Mouse (Mus musculus) CH12F3 (cell line): Measurements from ENCODE around the gene Tmcc1.

Experiments
- in situ Hi-C: fragments of 300-500 bp; cut with MboI; formaldehyde crosslinking; loops from 2 replicates; pipeline ENCODE4 v1.14.3; 2020; ENCODE audit warnings: low sequenced_read_pairs

Tmcc1 gene

DNA sequence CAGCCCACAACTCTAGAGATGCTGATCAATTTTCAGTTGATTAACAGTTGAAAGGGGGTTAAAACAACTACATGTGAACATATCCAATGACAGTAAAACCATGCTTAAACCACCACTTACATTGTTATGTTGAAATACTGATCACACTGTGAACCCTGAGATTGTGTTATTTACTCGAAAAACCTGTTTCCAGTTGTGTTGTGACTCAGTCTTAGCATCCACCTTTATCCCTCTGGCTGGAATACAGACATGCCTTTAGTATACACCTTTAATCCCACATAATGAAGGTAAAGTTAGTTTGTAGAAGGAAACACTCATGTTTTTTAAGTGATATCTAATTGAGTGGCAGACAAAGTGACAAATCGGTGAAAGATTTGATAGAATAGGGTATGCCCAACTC lies 156.7 kb downstream of the Tmcc1 start:
- in situ Hi-C loops, result loop anchor here (25.0 kb wide), 1 partner anchor 526 kb away; the partner anchor contains the start of genes Gm5580 and Olfr214

DNA sequence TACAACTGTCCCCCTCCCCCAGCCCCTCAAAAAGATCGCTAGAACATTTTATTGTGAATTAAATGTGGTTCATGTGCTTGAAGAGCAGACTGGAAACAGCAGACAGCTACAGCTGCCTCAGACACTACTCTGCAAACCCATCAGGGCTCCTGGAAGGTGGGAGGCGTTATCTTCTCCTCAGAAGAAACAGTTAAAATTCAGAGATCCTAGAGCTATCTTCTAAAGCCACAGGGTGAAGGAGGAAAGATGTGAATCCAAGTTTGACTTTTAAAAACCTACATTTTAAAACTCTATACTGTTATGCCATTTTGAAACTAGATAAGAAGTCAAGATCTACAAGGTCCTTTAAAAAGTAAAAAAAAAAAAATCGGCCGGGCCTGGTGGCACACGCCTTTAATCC lies 162.2 kb downstream of the Tmcc1 start:
- in situ Hi-C loops, result loop anchor here (25.0 kb wide), 1 partner anchor 531 kb away; the partner anchor contains the start of genes Gm5580 and Olfr214

DNA sequence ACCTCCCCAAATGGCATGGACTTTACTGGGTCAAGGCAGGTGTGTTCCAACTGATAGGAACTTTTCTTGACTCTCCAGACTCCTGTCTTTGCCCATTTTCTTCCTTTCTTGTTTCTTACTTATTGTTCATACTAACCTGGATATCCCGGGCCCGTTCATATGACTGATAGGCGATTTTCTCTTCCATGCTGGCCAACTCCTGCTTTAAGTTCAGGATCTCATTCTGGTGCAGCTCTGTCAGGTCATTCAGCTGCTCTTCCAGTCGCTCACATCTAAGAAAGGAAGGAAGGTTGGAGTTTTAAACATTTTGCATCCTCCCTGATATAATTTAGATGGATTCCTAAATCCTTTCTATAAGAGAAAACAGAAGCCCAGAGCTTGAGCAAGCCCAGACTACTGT lies 168.6 kb downstream of the Tmcc1 start:
- in situ Hi-C loops, result loop anchor here (25.0 kb wide), 1 partner anchor 538 kb away; the partner anchor contains the start of genes Gm5580 and Olfr214

DNA sequence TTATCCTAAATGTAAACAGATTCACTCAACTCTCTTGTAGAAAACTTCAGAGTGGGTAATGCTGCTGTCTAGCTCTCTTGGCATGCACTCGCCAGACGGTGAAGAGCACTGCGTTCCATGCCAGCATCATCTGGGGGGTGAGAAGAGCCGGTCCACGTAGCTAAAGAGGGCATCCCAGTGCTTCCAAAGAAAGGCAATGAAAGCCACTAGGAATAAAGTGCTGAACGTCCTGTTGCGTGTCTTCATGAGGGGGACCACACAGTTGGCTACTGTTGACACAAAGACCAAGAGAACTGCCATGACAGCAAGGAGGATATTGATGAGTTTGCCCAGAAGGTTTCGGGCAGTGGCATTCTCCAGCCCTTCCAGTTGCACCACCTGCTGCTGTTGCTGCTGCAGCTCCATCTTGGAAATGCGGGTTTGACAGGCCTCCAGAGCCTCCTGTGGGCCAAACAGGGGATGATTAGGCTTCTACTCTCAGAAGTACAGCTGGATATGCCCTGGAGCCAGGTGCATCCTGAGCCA lies 171.3 kb downstream of the Tmcc1 start:
- in situ Hi-C loops, result no loop called here

DNA sequence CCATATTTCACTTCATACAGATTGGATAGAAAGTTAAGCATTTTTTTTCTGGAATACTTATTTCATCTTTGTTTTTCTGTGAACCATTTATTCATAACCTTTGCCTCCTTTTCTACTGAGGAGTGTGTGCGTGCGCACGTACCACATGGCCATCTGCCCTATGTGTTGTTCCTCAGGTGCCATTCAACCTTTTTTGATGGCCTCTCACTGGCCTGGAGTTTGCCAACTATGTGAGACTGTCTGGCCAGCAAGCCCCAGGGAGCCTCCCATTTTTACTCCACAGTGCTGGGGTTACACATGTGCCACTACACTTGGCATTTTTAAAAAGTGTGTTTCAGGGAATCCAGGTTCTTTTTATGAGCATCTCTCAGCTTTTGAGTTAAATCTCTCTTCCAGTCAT lies 177.4 kb downstream of the Tmcc1 start:
- in situ Hi-C loops, result no loop called here

DNA sequence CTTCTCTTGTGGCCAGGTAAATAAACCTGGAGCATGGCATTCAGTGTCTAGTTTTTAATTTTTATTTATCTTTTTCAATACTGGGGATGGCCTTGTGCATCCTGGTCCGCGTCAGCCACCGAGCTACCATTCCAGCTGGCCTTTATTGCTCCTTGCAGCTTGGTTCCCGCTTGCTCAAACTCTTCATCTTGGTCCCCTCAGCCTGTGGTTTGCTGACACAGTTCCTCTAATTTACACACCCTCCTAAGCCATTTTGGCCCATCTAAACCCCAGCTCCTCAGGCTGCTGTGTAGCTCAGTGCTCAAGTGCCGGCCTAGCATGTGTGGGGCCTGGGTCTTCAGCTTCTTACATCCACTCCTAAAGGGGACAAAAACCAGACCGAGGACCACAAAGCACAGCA lies 179.2 kb downstream of the Tmcc1 start:
- in situ Hi-C loops, result loop anchor here (5.0 kb wide), 1 partner anchor 113 kb away; no protein-coding TSS in a partner anchor

DNA sequence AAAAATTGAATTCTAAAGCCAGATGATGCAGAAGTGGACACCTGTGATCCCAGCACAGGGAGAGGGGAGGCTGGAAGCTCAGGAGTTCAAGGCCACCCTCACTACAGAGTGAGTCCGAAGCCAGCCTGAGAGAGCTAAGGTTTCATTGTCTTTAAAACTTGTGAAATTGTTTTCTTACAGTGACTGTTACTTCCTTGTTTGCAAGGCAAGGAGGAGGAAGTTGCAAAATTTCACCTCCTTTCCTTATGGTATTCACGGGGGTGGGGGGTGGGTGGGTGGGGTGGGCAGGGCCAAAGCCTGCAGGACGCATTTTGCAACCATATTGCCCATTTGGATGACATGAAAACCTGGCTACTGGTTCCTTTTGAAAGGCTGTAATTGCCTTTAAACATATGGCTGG lies 179.6 kb downstream of the Tmcc1 start:
- in situ Hi-C loops, result loop anchor here (5.0 kb wide), 1 partner anchor 114 kb away; no protein-coding TSS in a partner anchor

DNA sequence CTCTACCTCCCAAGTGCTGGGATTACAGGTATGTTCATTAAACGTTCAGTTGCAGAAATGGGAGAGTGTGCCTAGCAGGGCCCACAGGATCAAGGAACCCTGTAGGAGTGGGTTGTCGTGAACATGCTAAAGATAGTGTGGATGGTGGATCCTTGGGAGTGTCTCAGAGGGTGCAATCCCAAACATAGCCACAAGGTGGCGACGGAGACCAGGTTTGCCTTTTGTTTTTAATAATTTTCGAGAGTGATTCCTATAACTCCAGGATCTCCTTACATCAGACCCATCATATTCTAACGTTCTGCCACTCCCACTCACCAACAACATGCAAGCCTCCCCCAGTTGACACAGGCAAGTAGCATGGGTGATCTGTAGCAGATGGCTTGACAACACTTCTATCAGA lies 182.7 kb downstream of the Tmcc1 start:
- in situ Hi-C loops, result loop anchor here (5.0 kb wide), 1 partner anchor 117 kb away; no protein-coding TSS in a partner anchor

DNA sequence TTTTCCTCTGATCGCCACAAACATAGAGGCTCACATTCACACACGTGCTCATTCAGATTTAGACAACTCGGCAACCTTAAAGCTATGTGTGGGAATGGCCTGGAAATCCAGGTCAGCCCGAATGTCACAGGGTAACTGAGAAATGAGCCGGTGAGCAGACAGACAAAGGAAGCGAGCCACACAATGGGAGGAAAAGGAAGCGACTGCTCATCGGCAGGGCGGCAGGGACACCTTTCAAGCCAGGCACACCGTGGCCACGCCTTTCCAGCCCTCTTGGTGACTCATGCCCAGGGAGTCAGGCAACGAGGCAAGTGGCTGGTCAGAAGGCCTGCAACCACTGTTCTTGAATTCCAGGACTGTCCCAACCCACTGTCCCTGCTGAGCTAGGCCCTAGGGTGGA lies 183.9 kb downstream of the Tmcc1 start:
- in situ Hi-C loops, result no loop called here

DNA sequence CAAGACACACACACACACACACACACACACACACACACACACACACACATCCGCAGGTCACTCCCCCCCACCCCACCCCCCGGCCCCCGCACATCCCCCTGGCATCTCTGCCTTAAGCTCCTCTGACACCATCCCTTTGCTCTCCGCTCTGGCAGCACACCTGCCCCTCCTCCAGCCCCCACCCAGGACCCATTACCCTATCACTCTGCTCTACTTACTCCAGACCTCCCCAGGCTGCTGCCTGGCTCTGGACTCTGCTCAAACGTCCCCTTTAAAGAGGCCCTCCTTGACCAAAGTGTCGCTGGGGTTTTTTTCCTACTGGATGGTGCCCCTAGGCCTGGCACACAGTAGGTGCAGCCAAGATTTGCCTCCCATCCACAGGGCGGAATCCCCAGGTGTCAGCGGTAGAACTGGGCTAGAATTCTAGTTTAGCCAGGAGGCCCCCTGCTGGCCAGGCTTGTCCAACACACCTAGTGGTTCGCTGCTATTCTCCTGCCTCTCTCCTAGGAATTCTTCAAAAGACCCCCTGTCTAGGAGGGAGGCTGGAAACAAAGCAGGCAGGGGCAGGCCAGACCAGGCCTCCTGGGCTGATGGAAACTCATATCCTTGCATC lies 185.6 kb downstream of the Tmcc1 start:
- in situ Hi-C loops, result no loop called here

DNA sequence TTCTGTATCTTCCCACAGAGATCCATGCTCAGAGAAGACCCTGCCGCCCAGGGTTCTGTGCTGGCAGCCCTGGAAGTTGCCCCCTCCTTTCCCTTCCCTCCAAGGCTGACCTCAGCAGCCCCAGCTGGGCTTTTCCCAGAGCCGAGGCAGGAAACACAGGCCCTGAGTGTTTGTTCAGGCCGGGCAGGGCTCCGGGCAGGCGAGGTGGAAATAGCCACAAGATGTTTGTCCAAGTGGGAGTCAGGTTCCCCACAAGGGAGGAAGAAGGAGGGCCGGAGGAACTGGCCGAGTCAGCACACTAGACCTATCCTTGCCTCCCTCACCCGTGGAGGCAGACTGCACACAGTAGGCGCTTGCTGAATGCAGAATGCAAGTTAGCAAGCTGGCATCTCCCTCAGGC lies 186.6 kb downstream of the Tmcc1 start:
- in situ Hi-C loops, result no loop called here

DNA sequence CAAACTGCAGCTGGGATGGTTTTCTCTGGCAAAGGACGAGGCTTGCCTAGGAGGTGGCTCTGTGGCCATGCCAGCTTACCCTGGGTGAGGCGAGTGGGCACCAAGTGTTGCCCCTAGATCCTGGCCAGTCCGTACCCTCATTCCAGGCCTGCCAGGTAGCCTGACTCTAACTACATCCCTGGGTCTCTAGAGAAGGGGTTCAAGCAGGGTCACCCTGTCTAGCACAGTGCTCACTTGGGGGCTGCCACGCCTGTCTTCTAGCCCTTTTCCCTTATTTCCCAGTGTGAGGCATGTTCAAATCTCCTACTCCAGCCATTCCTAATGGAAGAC lies 187.4 kb downstream of the Tmcc1 start:
- in situ Hi-C loops, result no loop called here

DNA sequence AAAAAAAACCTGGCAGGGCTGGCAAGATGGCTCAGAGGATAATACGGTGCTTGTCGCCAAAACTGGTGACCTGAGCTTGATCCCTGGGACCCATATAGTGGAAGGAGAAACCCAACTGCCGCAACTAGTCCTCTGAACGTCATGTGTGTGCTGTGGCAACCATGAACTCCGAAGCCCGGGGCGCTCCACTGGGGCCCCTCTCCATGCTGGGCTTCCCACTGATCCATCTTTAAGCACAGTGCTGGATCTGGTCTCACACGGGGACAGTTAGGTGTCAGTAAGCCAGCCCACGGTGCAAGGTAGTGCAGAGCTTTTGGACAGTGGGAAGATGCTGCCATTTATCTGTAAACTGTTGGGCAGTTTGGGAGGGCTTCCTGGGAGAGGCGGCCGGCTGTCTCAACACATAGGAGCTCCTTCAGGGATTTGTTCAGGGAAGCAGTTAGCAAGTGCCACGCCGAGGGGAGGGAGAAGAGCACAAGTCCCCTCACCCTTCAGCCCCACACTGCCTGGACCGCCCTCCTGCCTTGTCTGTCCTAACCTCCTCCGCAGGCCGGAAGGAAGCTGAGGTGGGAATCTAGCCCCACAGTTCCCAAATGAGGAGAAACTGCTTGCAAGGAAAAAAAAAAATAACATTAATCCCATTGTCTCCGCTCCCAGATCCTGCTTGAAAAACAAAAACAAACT lies 187.9 kb downstream of the Tmcc1 start:
- in situ Hi-C loops, result no loop called here

DNA sequence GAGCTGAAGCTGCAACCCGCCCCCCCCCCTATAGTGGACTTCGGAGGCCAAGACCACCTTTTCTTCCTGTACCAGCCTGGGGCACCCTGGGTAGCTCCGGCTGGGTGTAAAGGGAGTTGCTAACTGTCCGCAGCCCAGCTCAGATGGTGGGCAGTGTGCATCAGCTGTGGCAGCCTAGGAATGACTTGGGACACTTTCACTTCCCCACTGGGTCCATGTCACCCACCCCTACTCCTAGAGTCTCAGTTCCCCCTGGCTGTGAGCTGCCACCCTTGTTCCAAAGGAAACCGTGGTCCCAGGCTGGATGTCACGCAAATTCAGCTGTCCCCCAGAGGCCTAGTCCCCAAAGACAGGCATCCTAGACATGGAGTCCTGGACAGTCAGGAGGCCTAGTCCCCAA lies 188.6 kb downstream of the Tmcc1 start:
- in situ Hi-C loops, result no loop called here

DNA sequence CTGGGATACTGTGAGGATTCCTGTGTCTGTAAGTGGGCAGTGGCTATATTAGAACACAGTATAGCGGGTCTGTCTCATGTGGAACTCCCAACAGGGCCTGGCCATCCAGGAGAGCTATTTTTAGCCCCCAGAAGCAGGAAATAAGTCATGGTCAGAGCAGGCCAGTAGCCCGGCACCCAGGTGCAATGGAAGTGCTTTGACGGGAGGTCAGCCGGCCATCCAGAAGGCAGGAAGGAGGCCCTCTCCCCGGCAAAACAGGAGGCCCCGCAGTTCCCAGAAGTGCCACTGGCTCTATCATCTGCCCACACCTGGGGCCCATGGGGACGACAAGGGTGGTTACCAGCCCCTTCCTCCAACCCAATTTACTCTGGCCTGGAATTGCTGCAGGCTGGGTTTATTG lies 189.2 kb downstream of the Tmcc1 start:
- in situ Hi-C loops, result no loop called here

DNA sequence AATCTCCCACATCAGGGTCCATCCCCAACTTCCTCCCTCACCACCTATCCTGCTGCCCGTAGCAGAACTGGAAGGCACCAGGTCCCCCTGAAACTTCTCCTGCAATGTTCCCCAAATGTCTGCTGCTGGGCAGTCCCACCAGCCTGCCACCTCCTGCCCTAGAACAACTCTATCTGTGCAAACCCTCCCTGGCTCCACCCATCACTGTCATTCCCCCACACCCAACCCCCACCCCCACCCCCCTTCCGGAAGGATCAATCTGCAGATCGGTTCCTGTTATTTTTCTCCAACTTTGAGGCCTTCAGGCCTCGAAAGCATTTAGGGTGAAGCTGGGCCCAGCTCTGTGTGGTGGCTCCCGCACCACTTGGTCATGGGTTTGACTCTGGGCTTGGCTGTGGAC lies 189.8 kb downstream of the Tmcc1 start:
- in situ Hi-C loops, result no loop called here

DNA sequence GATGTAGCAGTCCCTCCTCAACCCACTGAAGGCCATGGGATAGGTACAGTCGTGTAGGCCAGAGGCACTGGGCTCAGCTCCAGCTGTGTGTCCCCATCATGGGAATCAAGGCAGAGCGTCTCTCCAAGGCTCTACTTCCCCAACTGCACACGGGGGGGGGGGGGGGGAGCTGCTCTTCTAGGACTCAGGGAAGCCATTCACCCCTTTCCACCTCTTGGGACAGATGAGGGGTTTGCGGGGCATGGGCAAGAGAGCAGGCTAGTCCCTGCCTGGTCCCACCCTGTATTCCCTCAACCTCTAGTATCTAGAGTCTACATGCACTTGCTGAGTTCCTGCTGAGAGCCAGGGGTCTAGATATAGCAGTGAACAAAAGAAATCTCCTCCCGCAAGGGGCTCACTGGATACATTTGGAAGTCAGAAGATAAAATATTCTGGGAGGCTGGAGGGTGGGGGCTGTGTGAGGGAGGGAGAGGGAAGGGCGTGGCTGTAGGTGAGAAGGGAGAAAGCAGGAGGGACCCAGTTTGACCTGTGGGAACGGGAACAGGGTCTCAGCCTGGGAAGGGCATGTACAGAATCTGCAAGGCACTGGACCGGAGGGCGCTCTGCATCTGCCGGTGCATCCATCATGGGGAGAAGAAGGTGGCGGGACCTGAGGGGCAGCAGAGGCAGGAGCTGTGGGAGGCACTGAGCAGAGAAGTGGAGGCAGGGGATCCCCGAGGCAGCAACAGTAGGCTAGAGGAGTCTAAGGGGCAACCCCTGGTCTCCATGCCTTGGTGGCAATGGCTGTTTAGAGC lies 190.8 kb downstream of the Tmcc1 start:
- in situ Hi-C loops, result no loop called here

DNA sequence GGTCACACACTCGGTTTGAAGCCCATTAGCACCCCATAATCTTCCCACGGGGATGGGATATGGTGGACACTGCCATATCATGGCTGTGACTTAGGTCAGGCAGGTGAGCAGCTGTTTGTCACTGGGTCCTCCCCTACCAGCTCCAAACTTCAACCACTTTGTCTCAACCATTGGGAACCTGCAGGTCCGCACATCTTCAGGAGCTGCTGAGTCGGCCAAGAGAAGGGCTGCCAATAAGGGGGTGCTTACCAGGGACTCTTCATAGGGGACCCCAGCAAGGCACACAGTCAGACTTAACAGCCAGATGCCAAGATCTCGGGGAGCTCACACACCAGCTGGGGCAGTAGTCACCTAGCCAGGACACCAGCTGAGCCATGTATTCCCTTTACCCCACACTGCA lies 192.4 kb downstream of the Tmcc1 start:
- in situ Hi-C loops, result no loop called here

DNA sequence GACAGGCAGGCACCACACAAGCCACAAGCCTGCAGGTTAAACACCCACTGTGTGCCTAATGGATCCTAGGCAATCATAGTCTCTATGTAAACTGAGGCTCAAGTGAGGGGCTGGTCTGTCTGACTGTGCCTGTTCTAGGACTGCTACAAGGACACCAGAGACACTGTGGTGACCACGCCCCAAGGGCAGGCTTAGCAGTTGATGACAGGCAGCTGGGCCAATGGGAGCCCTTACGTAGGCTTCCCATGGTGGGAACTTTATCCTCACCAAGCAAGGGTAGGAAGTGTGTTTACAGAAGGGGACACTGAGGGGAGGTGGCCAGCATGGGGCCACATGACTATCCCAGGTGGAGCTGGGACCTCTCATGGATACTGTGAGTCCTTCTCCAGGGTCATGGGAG lies 194.1 kb downstream of the Tmcc1 start:
- in situ Hi-C loops, result loop anchor here (10.0 kb wide), 1 partner anchor 104 kb away; no protein-coding TSS in a partner anchor

DNA sequence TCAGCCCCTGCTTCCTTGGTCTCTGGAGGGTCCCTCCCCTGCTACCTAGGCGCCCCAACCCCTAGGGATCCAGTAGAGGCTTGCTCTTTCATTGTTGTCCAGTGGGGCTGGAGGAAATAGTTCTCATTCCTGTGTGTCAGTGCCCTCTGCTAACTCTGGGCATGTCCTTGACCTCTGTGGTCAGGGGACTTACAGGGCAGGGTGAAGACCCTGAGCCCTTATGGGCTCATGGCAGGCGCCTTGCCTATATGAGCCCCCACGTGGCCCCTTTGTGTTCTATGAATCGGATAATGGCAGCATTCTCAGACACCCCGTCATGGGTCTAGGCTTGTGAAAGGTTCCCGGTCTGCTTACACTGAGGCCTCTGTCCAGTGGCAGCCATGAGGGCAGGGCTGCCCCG lies 194.5 kb downstream of the Tmcc1 start:
- in situ Hi-C loops, result loop anchor here (10.0 kb wide), 1 partner anchor 104 kb away; no protein-coding TSS in a partner anchor

DNA sequence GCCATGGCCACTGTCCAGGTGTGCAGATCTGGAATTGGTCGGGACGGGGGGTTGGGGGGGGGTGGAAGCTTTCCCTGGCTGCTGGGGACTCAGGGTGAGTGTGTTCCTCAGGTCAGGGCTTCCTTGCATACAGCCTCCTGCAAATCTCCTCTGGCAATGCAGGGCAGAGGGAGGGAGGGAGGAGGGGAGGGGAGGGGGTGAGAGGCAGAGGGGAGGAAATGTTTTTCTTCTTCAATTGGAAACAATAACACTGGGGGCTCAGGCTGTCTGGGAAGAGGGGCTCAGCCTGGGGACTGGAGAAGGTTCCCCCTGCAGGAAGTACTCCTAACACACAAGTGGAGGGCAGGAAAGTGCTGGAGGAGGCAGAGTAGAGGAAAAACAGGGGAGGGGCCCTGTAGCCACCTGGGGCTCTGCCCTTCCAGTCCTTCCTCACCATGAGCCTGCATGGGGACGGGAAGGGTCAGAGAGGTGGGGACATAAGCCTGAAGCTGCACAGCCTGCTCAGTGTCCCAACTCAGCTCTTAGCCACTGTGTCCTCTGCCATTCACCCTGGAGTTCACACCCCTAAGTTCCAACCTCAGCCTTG lies 195.5 kb downstream of the Tmcc1 start:
- in situ Hi-C loops, result loop anchor here (10.0 kb wide), 1 partner anchor 103 kb away; no protein-coding TSS in a partner anchor
